Mouse (Mus musculus) cerebellum, postnatal 10 days (tissue): ENCODE measurements around the gene Dmpk.

Source experiments
- DNase-seq, 2 experiments: peaks; one replicate each; pipeline ENCODE4 v3.0.0; 2021; ENCODE audit warnings: mixed read lengths in 2 of 2

Gene Dmpk

GRCm38 (mm10) chr7:19075723-19076585 is 7.7 kb upstream of the Dmpk start, which contains the start of gene Dmwd:
Dmwd (plus strand) TSS chr7:19076227.
- peak; percentile 97 to 99 for DNase-seq

GRCm38 (mm10) chr7:19076586-19076991 is 7.1 kb upstream of the Dmpk start:
- peak; percentile 53 to 62 for DNase-seq

GRCm38 (mm10) chr7:19077761-19078160 is 5.9 kb upstream of the Dmpk start:
- DNase-seq, result no peak

GRCm38 (mm10) chr7:19078732-19079131 is 4.9 kb upstream of the Dmpk start:
- DNase-seq, result peak in 1 of 2 experiments; percentile 10

DNA sequence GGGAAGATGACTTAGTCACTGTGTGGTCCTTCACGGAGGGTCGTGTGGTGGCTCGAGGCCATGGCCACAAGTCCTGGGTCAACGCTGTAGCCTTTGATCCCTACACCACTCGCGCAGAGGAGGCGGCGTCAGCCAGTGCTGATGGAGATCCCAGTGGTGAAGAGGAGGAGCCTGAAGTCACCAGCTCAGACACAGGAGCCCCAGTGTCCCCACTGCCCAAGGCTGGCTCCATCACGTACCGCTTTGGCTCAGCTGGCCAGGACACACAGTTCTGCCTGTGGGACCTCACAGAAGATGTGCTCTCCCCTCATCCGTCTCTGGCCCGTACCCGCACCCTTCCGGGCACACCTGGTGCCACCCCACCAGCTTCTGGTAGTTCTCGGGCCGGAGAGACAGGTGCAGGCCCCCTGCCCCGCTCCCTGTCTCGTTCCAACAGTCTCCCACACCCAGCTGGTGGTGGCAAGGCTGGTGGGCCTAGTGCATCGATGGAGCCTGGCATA is 3.1 kb upstream of the Dmpk start:
- DNase-seq, result no peak

DNA sequence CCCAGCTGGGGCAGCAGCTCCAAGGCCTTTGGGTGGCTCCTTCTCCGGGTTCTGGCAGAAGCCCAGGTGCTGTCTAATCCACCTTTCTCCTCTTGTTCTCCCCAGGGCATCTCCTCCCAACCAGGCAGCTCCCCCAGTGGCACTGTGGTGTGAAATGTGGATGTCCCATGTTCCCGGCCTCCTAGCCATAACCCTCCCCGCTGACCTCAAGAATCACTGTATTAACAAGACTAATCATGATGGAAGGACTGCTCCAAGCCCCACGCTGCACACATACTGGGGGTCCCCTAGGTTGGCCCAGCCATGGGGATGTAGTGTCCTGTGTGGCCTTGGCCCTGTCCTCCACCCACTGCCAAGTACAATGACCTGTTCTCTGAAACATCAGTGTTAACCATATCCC is 1.5 kb upstream of the Dmpk start:
- peak in 1 of 2 experiments; percentile 13 for DNase-seq

DNA sequence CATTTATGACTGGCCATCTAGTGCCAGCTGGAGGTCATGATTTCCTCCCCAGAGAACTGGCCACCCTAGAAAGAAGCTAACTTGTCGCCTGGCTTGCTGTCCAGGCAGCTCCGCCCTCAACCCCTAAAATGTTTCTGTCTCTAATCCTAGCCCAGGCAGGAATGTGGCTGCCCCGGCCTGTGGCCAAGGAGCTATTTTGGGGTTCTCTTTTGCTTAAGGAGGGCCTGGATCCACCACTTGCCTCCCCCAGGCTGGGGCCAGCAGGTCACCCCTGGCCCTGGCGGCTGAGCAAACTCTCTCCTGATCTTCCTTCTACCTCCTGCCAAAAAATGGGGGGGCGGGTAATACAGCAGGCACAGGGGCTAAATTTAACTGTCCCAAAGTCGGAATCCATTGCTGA is 553 bp upstream of the Dmpk start:
- DNase-seq, result peak in 1 of 2 experiments; percentile 12

DNA sequence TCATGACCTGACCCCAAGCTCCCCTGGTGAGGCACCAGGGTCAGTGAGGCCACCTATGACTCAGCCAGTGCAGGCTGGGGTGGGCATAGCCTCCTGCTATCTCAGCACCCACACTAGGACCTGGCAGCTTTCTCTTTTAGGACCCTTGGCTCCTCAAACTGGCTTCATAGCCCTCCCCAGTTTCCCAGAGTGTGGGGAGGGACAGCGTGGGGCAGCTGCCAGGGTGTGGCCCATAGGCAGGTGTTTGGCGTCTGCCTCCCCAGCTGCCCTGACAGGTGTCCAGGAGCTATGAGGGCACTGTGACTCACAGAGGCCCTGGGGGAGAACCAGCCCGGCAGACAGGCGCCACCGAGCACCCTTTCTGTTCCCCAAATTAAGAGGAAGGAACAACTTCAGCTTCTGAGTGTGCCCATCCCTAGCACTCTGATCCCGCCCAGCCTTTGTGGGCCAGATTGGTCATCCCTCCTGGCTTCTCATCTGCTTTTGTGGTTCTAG is 675 bp downstream of the Dmpk start:
- DNase-seq, result peak in 1 of 2 experiments; percentile 17

DNA sequence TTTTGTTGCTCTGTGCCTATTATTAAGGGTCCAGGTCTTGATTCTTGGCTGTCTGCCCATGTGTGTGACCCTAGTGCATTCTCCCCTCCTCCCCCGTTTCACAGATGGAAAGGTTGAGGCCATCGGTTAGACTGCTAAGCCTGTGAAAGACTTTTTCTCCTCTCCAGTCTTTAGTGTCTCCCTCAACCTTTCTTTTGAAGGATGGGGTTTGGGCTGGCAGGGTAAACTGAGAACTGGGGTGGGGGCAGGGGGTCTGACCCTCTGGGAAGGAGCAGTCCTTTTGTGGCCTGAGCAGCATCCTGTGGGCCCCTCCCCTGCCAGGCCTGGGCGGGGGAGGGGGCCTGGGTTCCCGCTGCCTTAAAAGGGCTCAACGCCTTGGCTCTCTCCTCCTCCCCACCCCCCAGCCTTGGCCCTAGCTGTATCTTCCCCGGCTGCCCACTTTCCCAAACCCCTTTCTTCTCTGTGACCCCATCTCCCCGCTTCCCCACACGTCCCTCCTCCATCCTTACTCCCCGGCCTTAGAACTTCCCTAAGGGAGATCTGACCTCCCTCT is 1.3 kb downstream of the Dmpk start:
- DNase-seq, result peak in 1 of 2 experiments; percentile 24

DNA sequence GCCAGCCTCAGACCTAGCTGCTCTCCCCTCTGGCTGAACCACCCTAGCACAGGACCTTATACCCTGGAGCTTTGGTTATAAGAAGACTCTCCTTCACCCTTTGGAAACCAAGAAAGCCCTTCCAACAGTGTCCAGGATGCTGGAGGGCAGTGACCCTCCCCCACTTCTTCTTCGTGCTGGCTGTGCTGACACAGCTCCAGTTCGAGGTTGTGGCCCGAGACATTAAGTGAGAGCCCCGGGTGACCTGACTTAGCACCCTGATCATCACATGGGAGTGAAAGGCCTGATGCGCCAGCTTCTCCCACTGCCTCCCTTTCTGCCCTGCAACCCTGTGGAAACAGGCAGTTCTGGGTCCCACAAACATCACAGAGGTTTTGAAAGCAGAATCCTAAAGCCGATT is 1.8 kb downstream of the Dmpk start:
- no peak for DNase-seq

DNA sequence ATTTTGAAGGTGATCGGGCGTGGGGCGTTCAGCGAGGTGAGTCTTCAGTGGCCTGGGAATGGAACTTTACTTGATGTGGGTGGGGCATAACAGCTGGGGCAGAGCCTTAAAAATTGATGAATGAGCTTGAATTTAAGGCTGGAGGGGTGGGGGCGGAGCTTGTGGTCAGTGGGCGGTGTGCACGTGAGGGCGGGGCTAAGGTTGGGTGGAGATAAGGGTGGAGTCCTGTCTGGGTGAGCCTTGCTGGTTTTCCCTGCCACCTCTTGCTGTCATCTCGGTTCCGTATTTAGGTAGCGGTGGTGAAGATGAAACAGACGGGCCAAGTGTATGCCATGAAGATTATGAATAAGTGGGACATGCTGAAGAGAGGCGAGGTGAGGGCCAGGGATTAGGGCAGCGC is 2.4 kb downstream of the Dmpk start:
- peak in 1 of 2 experiments; percentile 40 for DNase-seq

DNA sequence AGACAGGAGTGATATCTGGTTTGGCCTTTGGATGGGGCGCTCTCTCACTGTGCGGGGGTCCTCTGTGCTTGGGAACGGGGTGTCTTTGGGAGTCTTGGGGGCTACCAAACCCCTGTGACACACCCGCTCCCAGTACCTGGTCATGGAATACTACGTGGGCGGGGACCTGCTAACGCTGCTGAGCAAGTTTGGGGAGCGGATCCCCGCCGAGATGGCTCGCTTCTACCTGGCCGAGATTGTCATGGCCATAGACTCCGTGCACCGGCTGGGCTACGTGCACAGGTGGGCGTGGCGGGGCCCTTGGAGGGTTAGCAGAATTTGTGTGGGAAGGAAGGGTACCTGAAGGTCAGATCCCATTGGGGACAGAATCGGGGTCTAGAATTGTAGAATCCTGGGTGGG is 3.1 kb downstream of the Dmpk start:
- DNase-seq, result peak in 1 of 2 experiments; percentile 14

- peak; percentile 74 to 79 for DNase-seq
Observed at GRCm38 (mm10) chr7:19088813-19089212, 5.2 kb downstream of the Dmpk start.

DNA sequence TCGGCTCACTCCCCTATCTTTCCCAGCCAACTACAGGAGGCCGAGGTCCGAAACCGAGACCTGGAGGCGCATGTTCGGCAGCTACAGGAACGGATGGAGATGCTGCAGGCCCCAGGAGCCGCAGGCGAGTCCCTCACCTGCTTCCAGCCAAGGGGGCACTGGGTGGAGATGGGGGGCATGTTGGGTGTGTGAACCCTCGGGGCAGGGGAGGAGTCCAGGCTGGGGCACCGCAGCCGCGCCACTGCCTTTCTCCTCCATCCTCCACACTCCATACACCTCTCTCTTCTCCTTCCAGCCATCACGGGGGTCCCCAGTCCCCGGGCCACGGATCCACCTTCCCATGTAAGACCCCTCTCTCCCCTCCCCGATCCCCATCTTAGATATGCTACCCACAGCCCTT is 8.3 kb downstream of the Dmpk start:
- no peak for DNase-seq

DNA sequence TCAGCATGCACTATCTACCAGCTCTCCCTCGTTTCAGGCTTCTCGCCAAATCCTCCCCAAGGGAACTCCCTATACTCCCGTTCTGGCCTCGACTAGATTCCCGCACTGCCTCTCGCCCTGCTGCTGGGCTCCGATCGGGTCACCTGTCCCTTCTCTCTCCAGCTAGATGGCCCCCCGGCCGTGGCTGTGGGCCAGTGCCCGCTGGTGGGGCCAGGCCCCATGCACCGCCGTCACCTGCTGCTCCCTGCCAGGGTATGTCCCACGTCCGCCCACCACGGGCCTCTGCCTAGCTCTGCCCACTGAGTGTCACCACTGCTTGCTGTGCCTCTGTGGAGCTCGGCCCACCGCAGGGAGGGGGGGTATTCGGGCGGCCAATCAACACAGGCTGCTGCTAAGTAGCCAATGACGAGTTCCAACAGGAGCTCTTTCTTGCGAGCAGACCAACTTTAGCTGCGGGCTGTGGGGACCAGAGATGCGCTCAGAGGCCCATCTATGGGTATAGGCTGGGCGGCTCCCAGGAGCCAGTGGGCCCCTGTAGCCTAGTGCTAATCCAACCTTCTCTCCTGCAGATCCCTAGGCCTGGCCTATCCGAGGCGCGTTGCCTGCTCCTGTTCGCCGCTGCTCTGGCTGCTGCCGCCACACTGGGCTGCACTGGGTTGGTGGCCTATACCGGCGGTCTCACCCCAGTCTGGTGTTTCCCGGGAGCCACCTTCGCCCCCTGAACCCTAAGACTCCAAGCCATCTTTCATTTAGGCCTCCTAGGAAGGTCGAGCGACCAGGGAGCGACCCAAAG is 8.9 kb downstream of the Dmpk start:
- peak; percentile 61 to 65 for DNase-seq

DNA sequence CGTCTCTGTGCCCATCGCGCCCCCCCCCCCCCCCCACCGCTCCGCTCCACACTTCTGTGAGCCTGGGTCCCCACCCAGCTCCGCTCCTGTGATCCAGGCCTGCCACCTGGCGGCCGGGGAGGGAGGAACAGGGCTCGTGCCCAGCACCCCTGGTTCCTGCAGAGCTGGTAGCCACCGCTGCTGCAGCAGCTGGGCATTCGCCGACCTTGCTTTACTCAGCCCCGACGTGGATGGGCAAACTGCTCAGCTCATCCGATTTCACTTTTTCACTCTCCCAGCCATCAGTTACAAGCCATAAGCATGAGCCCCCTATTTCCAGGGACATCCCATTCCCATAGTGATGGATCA is 9.5 kb downstream of the Dmpk start:
- DNase-seq, result peak; percentile 86

DNA sequence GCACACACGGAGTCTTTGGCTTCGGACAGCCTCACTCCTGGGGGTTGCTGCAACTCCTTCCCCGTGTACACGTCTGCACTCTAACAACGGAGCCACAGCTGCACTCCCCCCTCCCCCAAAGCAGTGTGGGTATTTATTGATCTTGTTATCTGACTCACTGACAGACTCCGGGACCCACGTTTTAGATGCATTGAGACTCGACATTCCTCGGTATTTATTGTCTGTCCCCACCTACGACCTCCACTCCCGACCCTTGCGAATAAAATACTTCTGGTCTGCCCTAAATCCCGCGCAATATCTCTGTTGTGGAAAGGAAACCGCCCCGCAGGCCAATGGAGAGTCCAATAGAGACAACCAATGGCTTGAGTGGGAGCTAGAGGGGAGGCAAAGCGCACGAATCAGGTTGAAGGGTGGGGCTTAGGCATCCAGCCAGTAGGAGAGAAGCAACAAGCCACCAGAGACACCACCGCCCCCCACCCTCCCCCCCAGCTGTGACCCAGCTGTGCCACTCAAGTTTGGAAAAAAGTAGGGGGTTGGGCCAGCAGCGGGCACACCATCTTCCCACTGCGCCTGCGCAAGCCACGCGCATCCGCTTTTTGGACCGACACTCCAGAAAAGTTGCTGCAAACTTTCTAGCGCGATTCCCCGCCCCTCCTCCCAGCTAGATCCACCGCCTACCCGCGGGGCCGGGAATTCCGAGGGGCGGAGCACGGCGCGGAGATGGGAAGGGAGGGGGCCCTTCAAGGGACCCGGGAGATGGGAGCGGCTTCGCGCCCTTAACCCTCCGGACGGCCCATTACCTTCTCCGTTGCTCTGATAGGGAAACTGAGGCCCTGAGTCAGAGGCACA is 10.1 kb downstream of the Dmpk start:
- DNase-seq, result peak; percentile 85

DNA sequence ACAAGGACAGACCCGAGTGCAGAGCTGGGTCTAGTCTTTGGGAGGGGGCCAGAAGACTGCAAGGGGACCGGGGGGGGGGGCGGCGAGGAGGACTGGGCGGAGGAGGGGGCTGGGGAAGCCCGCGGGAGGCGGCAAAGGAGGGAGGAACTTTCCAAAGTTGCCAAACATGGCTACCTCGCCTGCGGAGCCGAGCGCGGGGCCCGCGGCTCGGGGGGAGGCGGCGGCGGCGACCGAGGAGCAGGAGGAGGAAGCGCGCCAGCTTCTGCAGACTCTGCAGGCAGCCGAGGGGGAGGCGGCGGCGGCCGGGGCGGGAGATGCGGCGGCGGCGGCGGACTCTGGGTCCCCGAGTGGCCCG is 10.8 kb downstream of the Dmpk start, which contains the start of gene Six5:
Gene Six5, plus strand, starts transcription at position 124 of the 355 bp plus-strand sequence.
- DNase-seq, result peak; percentile 57 to 59

DNA sequence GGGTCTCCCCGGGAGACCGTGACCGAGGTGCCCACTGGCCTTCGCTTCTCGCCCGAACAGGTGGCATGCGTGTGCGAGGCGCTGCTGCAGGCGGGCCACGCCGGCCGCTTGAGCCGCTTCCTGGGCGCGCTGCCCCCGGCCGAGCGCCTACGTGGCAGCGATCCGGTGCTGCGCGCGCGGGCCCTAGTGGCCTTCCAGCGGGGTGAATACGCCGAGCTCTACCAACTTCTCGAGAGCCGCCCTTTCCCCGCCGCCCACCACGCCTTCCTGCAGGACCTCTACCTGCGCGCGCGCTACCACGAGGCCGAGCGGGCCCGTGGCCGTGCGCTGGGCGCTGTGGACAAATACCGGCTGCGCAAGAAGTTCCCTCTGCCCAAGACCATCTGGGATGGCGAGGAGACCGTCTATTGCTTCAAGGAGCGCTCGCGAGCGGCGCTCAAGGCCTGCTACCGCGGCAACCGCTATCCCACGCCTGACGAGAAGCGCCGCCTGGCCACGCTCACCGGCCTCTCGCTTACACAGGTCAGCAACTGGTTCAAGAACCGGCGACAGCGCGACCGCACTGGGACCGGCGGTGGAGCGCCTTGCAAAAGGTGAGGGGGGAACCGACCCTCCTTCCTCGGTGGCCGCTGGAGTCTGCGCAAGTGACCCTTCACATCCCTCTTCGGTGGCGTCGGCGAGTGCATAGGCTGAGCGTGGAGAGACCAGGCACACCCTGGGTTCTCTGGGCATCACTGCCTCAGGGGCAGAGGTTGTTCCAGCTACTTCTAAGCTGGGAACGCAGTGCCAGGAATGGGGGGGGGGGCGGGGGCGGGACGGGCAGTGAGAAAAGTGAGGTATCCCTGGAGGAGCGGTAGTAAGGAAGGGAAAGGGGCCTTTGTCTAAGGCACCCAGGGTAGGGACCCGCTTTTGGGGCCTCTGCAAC is 11.4 kb downstream of the Dmpk start:
- peak; percentile 49 to 61 for DNase-seq

- peak; percentile 47 to 65 for DNase-seq
Observed at GRCm38 (mm10) chr7:19095751-19096110, 12.1 kb downstream of the Dmpk start.

DNA sequence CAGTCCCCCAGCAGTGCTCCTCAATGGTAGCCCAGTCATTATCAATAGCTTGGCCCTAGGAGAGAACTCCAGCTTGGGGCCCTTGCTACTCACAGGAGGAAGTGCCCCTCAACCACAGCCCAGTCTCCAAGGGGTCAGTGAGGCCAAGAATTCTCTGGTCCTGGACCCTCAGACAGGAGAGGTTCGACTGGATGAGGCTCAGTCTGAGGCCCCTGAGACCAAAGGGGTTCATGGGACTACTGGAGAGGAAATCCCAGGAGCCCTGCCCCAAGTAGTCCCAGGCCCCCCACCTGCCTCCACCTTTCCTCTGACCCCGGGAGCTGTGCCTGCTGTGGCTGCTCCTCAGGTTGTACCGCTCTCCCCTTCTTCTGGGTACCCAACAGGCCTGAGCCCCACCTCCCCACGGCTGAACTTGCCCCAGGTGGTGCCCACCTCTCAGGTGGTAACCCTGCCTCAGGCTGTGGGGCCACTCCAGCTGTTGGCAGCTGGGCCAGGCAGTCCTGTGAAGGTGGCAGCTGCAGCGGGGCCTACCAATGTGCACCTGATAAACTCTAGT is 12.8 kb downstream of the Dmpk start:
- peak in 1 of 2 experiments; percentile 13 for DNase-seq
